Mouse (Mus musculus) C2C12 (cell line): ENCODE measurements around the gene Foxp1.

ENCODE experiments used
- CEBPB ChIP-seq: IDR thresholded peaks from one replicate; pipeline ENCODE4 v1.6.1; 2011; ENCODE audit warnings: low read depth, mild to moderate bottlenecking, control low read depth, moderate library complexity
- CTCF ChIP-seq: IDR thresholded peaks from one replicate; pipeline ENCODE4 v1.5.1; 2011; ENCODE audit not compliant: control insufficient read depth, insufficient read depth, insufficient read length
- FOSL1 ChIP-seq: IDR thresholded peaks from one replicate; pipeline ENCODE4 v1.8.0; 2011; ENCODE audit warnings: mild to moderate bottlenecking, low read length; ENCODE audit not compliant: poor library complexity, insufficient read depth, severe bottlenecking
- USF1 ChIP-seq: IDR thresholded peaks from one replicate; pipeline ENCODE4 v1.6.1; 2011; ENCODE audit warnings: low read depth, mild to moderate bottlenecking, control low read depth, moderate library complexity

GRCm38 (mm10) chr6:99043226-99043625 lies 479.3 kb downstream of the Foxp1 start:
- no peak for TF ChIP-seq USF1
- no peak for TF ChIP-seq CTCF
- no peak for TF ChIP-seq CEBPB
- no peak for TF ChIP-seq FOSL1
